Mouse (Mus musculus): Measurements from ENCODE around the gene Glmp. TPM values are rescaled to one million over a fixed set of nuclear protein-coding genes. Genes with fewer than 3 reads are reported as not detected.
"Not testable (repeated sequence)": the region's sequence is repeated elsewhere in the genome, so short reads cannot be mapped to it uniquely, and the experiment has no call there.

The Glmp gene
- polyA plus RNA-seq, 1 experiment: 97.3 TPM

GRCm38 (mm10) chr3:88359989-88360388 is 35.2 kb downstream of the Glmp start:
- TF ChIP-seq CTCF (IDR thresholded peaks at IDR 0.05; ENCODE audit: extremely low read depth, insufficient read depth, low read length) (no peak), POLR2A (IDR thresholded peaks at IDR 0.05; ENCODE audit: extremely low read depth, insufficient read depth, low read length) (no peak)
- no peaks in the 10 kb centered on the region; the same call in 1 of the 2 replicates for H3K4me1 ChIP-seq (ENCODE audit: control insufficient read depth, insufficient read depth, low read length)
- no peak overlapping the region for H3K4me3 ChIP-seq (ENCODE audit: insufficient read depth, low read length)
- H3K27ac ChIP-seq (ENCODE audit: insufficient read depth, low read length): peak overlapping the region; percentile 32; the same call in 1 of the 2 replicates

- H3K4me3 ChIP-seq (ENCODE audit: insufficient read depth, low read length): no peak overlapping the region
- no peak overlapping the region for H3K27ac ChIP-seq (ENCODE audit: insufficient read depth, low read length)
- TF ChIP-seq CTCF (IDR thresholded peaks at IDR 0.05; ENCODE audit: extremely low read depth, insufficient read depth, low read length) (no peak), POLR2A (IDR thresholded peaks at IDR 0.05; ENCODE audit: extremely low read depth, insufficient read depth, low read length) (no peak)
- peaks cover 2% of the 10 kb centered on the region; the same call in 1 of the 2 replicates for H3K4me1 ChIP-seq (ENCODE audit: control insufficient read depth, insufficient read depth, low read length)
Measured at GRCm38 (mm10) chr3:88361096-88361495, 36.3 kb downstream of the Glmp start.

- H3K27ac ChIP-seq (ENCODE audit: insufficient read depth, low read length): peak overlapping the region; percentile 76
- H3K4me3 ChIP-seq (ENCODE audit: insufficient read depth, low read length): no peak overlapping the region
- H3K4me1 ChIP-seq (ENCODE audit: control insufficient read depth, insufficient read depth, low read length): peaks cover 2% of the 10 kb centered on the region; the same call in 1 of the 2 replicates
- TF ChIP-seq CTCF (IDR thresholded peaks at IDR 0.05; ENCODE audit: extremely low read depth, insufficient read depth, low read length) (no peak), POLR2A (IDR thresholded peaks at IDR 0.05; ENCODE audit: extremely low read depth, insufficient read depth, low read length) (no peak)
Measured at GRCm38 (mm10) chr3:88361612-88362313, 36.9 kb downstream of the Glmp start.

GRCm38 (mm10) chr3:88363700-88364099 is 38.9 kb downstream of the Glmp start:
- Histone ChIP-seq H3K4me1 (ENCODE audit: control insufficient read depth, insufficient read depth, low read length) (peaks cover 2% of the 10 kb centered on the region; the same call in 1 of the 2 replicates), H3K4me3 (ENCODE audit: insufficient read depth, low read length) (no peak overlapping the region), H3K27ac (ENCODE audit: insufficient read depth, low read length) (peak overlapping the region; percentile 53)
- TF ChIP-seq POLR2A (IDR thresholded peaks at IDR 0.05; ENCODE audit: extremely low read depth, insufficient read depth, low read length) (no peak), CTCF (IDR thresholded peaks at IDR 0.05; ENCODE audit: extremely low read depth, insufficient read depth, low read length) (no peak)

GRCm38 (mm10) chr3:88364337-88364736 is 39.5 kb downstream of the Glmp start, which contains the start of gene Paqr6:
TSS of gene Paqr6 (plus strand) at chr3:88364584.
- TF ChIP-seq POLR2A (IDR thresholded peaks at IDR 0.05; ENCODE audit: extremely low read depth, insufficient read depth, low read length) (no peak), CTCF (IDR thresholded peaks at IDR 0.05; ENCODE audit: extremely low read depth, insufficient read depth, low read length) (no peak)
- H3K4me3 ChIP-seq (ENCODE audit: insufficient read depth, low read length): no peak within 1 kb of the TSS
- H3K27ac ChIP-seq (ENCODE audit: insufficient read depth, low read length): peak within 1 kb of the TSS; percentile 53
- peaks cover 2% of the 10 kb centered on the region; the same call in 1 of the 2 replicates for H3K4me1 ChIP-seq (ENCODE audit: control insufficient read depth, insufficient read depth, low read length)

- TF ChIP-seq POLR2A (IDR thresholded peaks at IDR 0.05; ENCODE audit: extremely low read depth, insufficient read depth, low read length) (no peak), CTCF (IDR thresholded peaks at IDR 0.05; ENCODE audit: extremely low read depth, insufficient read depth, low read length) (no peak)
- no peak overlapping the region for H3K27ac ChIP-seq (ENCODE audit: insufficient read depth, low read length)
- H3K4me3 ChIP-seq (ENCODE audit: insufficient read depth, low read length): no peak overlapping the region
- H3K4me1 ChIP-seq (ENCODE audit: control insufficient read depth, insufficient read depth, low read length): peaks cover 2% of the 10 kb centered on the region; the same call in 1 of the 2 replicates
Measured at GRCm38 (mm10) chr3:88365705-88366361, 41.0 kb downstream of the Glmp start.

- H3K27ac ChIP-seq (ENCODE audit: insufficient read depth, low read length); H3K4me1 ChIP-seq (ENCODE audit: control insufficient read depth, insufficient read depth, low read length): not testable (repeated sequence)
- peak overlapping the region; percentile 42 for H3K4me3 ChIP-seq (ENCODE audit: insufficient read depth, low read length)
Measured at GRCm38 (mm10) chr3:88366830-88367428, 42.1 kb downstream of the Glmp start.

GRCm38 (mm10) chr3:88367517-88367916 is 42.7 kb downstream of the Glmp start:
- not testable (repeated sequence) for H3K4me3 ChIP-seq (ENCODE audit: insufficient read depth, low read length); H3K27ac ChIP-seq (ENCODE audit: insufficient read depth, low read length); H3K4me1 ChIP-seq (ENCODE audit: control insufficient read depth, insufficient read depth, low read length)

- H3K4me1 ChIP-seq (ENCODE audit: control insufficient read depth, insufficient read depth, low read length); H3K27ac ChIP-seq (ENCODE audit: insufficient read depth, low read length); H3K4me3 ChIP-seq (ENCODE audit: insufficient read depth, low read length): not testable (repeated sequence)
Measured at GRCm38 (mm10) chr3:88368511-88368910, 43.7 kb downstream of the Glmp start.

GRCm38 (mm10) chr3:88372643-88373042 is 47.8 kb downstream of the Glmp start, which contains the start of gene Bglap3:
TSS of gene Bglap3 (minus strand) at chr3:88372743.
- H3K4me1 ChIP-seq (ENCODE audit: control insufficient read depth, insufficient read depth, low read length); H3K27ac ChIP-seq (ENCODE audit: insufficient read depth, low read length); H3K4me3 ChIP-seq (ENCODE audit: insufficient read depth, low read length): not testable (repeated sequence)

GRCm38 (mm10) chr3:88375750-88376626 is 51.2 kb downstream of the Glmp start:
- not testable (repeated sequence) for H3K27ac ChIP-seq (ENCODE audit: insufficient read depth, low read length); H3K4me3 ChIP-seq (ENCODE audit: insufficient read depth, low read length)

GRCm38 (mm10) chr3:88376644-88377043 is 51.8 kb downstream of the Glmp start:
- not testable (repeated sequence) for H3K27ac ChIP-seq (ENCODE audit: insufficient read depth, low read length); H3K4me1 ChIP-seq (ENCODE audit: control insufficient read depth, insufficient read depth, low read length); H3K4me3 ChIP-seq (ENCODE audit: insufficient read depth, low read length)

More at GRCm38 (mm10) chr3:88375750-88376626, 51.2 kb downstream of the Glmp start:
- H3K4me1 ChIP-seq (ENCODE audit: control insufficient read depth, insufficient read depth, low read length): not testable (repeated sequence)

- not testable (repeated sequence) for H3K4me3 ChIP-seq (ENCODE audit: insufficient read depth, low read length); H3K27ac ChIP-seq (ENCODE audit: insufficient read depth, low read length); H3K4me1 ChIP-seq (ENCODE audit: control insufficient read depth, insufficient read depth, low read length)
Measured at GRCm38 (mm10) chr3:88378599-88378998, 53.8 kb downstream of the Glmp start, which contains the start of gene Bglap2. TSS of gene Bglap2 (minus strand) at chr3:88378699.
